Mouse (Mus musculus) thymus, adult 2 months (tissue): ENCODE results near the gene Prlr. TPM values are rescaled to one million over a fixed set of nuclear protein-coding genes. Genes with fewer than 3 reads are reported as not detected.

Experiments
- DNase-seq: peaks from one replicate; pipeline ENCODE4 v3.0.0; 2021
- H3K27ac ChIP-seq: fragments of 200-500 bp; 2 replicates; pipeline ENCODE4 v1.5.1; 2012; ENCODE audit warnings: low read length, control low read depth; ENCODE audit not compliant: control insufficient read depth, insufficient read depth
- H3K27me3 ChIP-seq: fragments of 200-500 bp; 2 replicates; pipeline ENCODE4 v1.6.1; 2012; ENCODE audit warnings: mild to moderate bottlenecking, low read length, moderate library complexity, mixed read lengths; ENCODE audit not compliant: control insufficient read depth, insufficient read depth
- H3K36me3 ChIP-seq: fragments of 200-500 bp; 2 replicates; pipeline ENCODE4 v1.6.1; 2012; ENCODE audit warnings: mild to moderate bottlenecking, low read length, moderate library complexity; ENCODE audit not compliant: control insufficient read depth, insufficient read depth
- H3K4me1 ChIP-seq: fragments of 200-500 bp; replicated peaks from 2 replicates; pipeline ENCODE4 v1.6.1; 2012; ENCODE audit warnings: low read length; ENCODE audit not compliant: control insufficient read depth, insufficient read depth
- H3K4me3 ChIP-seq: fragments of 200-500 bp; 2 replicates; pipeline ENCODE4 v1.5.1; 2012; ENCODE audit warnings: mild to moderate bottlenecking, low read length, control low read depth, moderate library complexity; ENCODE audit not compliant: control insufficient read depth, insufficient read depth
- CTCF ChIP-seq: fragments of 200-500 bp; IDR thresholded peaks from 2 replicates; pipeline ENCODE4 v1.5.1; 2012; ENCODE audit warnings: mild to moderate bottlenecking, control low read depth, low read length, moderate library complexity, borderline replicate concordance; ENCODE audit not compliant: control insufficient read depth, poor library complexity, insufficient read depth; ENCODE audit errors: extremely low read depth
- POLR2A ChIP-seq: fragments of 200-500 bp; IDR thresholded peaks from 2 replicates; pipeline ENCODE4 v1.6.1; 2012; ENCODE audit warnings: mild to moderate bottlenecking, low read length, control low read depth, moderate library complexity; ENCODE audit not compliant: control insufficient read depth, poor library complexity, insufficient read depth; ENCODE audit errors: extremely low read depth
- WGBS: fragments of 180-500 bp; shearing (Covaris S2); methylation state at CpG from one replicate; pipeline ENCODE4 v1.1.7; 2018; 5-methylcytosine and 5-hydroxymethylcytosine counted together
- polyA plus RNA-seq: library from polyadenylated mRNA; depleted of rRNA; stranded (reverse); fragments of >200 nt; gene quantifications from 2 replicates; pipeline ENCODE4 v1.2.3, GENCODE M21; 2012

Prlr gene
- polyA plus RNA-seq, 1 experiment = 0.16 TPM

- DNase-seq = no peak
- Histone ChIP-seq H3K4me3 (no peak overlapping the region), H3K27me3 (no peaks in the 10 kb centered on the region), H3K36me3 (no peaks in the 10 kb centered on the region), H3K27ac (no peak overlapping the region), H3K4me1 (no peaks in the 10 kb centered on the region; the same call in 1 of the 2 replicates)
- TF ChIP-seq CTCF (no peak), POLR2A (no peak)
- 37% methylated on average over 4 of the region's 4 CpGs for WGBS
Measured at GRCm38 (mm10) chr15:10210261-10210770, 33.3 kb downstream of the Prlr start.

- Histone ChIP-seq H3K36me3 (no peaks in the 10 kb centered on the region), H3K4me3 (no peak overlapping the region), H3K27me3 (no peaks in the 10 kb centered on the region), H3K27ac (no peak overlapping the region), H3K4me1 (no peaks in the 10 kb centered on the region; the same call in 1 of the 2 replicates)
- no peak for DNase-seq
- no peak for TF ChIP-seq POLR2A
- TF ChIP-seq CTCF = no peak
Measured at GRCm38 (mm10) chr15:10211992-10212391, 35.0 kb downstream of the Prlr start.

- H3K27ac ChIP-seq = no peak overlapping the region
- no peak for TF ChIP-seq CTCF
- TF ChIP-seq POLR2A = no peak
- H3K36me3 ChIP-seq = no peaks in the 10 kb centered on the region
- no peak overlapping the region for H3K4me3 ChIP-seq
- no peaks in the 10 kb centered on the region for H3K27me3 ChIP-seq
- H3K4me1 ChIP-seq = no peaks in the 10 kb centered on the region; the same call in 1 of the 2 replicates
- DNase-seq = no peak
- 92% methylated on average over 6 of the region's 6 CpGs for WGBS
Measured at GRCm38 (mm10) chr15:10213213-10213612, 36.2 kb downstream of the Prlr start.

GRCm38 (mm10) chr15:10213710-10214109 lies 36.7 kb downstream of the Prlr start:
- 93% methylated on average over 3 of the region's 3 CpGs for WGBS
- DNase-seq = no peak

GRCm38 (mm10) chr15:10215719-10216118 lies 38.7 kb downstream of the Prlr start:
- Histone ChIP-seq H3K4me1 (no peaks in the 10 kb centered on the region; the same call in 1 of the 2 replicates), H3K27ac (no peak overlapping the region), H3K4me3 (no peak overlapping the region), H3K27me3 (no peaks in the 10 kb centered on the region), H3K36me3 (no peaks in the 10 kb centered on the region)
- WGBS = 94% methylated on average over 8 of the region's 8 CpGs
- TF ChIP-seq CTCF (no peak), POLR2A (no peak)
- DNase-seq = no peak

More at GRCm38 (mm10) chr15:10213710-10214109, 36.7 kb downstream of the Prlr start:
- TF ChIP-seq POLR2A (no peak), CTCF (no peak)
- Histone ChIP-seq H3K36me3 (no peaks in the 10 kb centered on the region), H3K4me3 (no peak overlapping the region), H3K27ac (no peak overlapping the region), H3K4me1 (no peaks in the 10 kb centered on the region; the same call in 1 of the 2 replicates), H3K27me3 (no peaks in the 10 kb centered on the region)

- 97% methylated on average over 4 of the region's 4 CpGs for WGBS
- Histone ChIP-seq H3K27ac (no peak overlapping the region), H3K4me1 (no peaks in the 10 kb centered on the region; the same call in 1 of the 2 replicates), H3K27me3 (no peaks in the 10 kb centered on the region), H3K36me3 (no peaks in the 10 kb centered on the region), H3K4me3 (no peak overlapping the region)
- no peak for TF ChIP-seq CTCF
- TF ChIP-seq POLR2A = no peak
- DNase-seq = no peak
Measured at GRCm38 (mm10) chr15:10216189-10216588, 39.2 kb downstream of the Prlr start.

GRCm38 (mm10) chr15:10223614-10224155 lies 46.6 kb downstream of the Prlr start:
- TF ChIP-seq CTCF (no peak), POLR2A (no peak)
- Histone ChIP-seq H3K4me3 (no peak overlapping the region), H3K4me1 (no peaks in the 10 kb centered on the region), H3K36me3 (no peaks in the 10 kb centered on the region), H3K27ac (no peak overlapping the region), H3K27me3 (no peaks in the 10 kb centered on the region)
- DNase-seq = no peak
- 94% methylated on average over 4 of the region's 4 CpGs for WGBS
